Mouse (Mus musculus): Measurements from ENCODE around the gene Enoph1.

Gene Enoph1

GRCm38 (mm10) chr5:100040281-100040784, 548 bp downstream of the Enoph1 start:
- DNase-seq (ENCODE audit: low read depth) = no peak

- DNase-seq (ENCODE audit: low read depth) = no peak
These were observed 1.5 kb downstream of the Enoph1 start for GRCm38 (mm10) chr5:100041272-100041671.

- no peak for DNase-seq (ENCODE audit: low read depth)
These were observed 2.7 kb downstream of the Enoph1 start for GRCm38 (mm10) chr5:100042467-100042866.

- DNase-seq (ENCODE audit: low read depth) = no peak
These were observed 3.6 kb downstream of the Enoph1 start for GRCm38 (mm10) chr5:100043361-100043760.

- DNase-seq (ENCODE audit: low read depth) = no peak
These were observed 4.2 kb downstream of the Enoph1 start for GRCm38 (mm10) chr5:100044030-100044429.

- no peak for DNase-seq (ENCODE audit: low read depth)
These were observed 4.8 kb downstream of the Enoph1 start for GRCm38 (mm10) chr5:100044621-100045020.

- DNase-seq (ENCODE audit: low read depth) = no peak
These were observed 6.3 kb downstream of the Enoph1 start for GRCm38 (mm10) chr5:100046096-100046495.

GRCm38 (mm10) chr5:100047143-100047640, 7.4 kb downstream of the Enoph1 start:
- no peak for DNase-seq (ENCODE audit: low read depth)

- DNase-seq (ENCODE audit: low read depth) = no peak
These were observed 8.1 kb downstream of the Enoph1 start for GRCm38 (mm10) chr5:100047871-100048270.

GRCm38 (mm10) chr5:100049904-100050303, 10.1 kb downstream of the Enoph1 start:
- DNase-seq (ENCODE audit: low read depth) = no peak

GRCm38 (mm10) chr5:100052728-100053127, 12.9 kb downstream of the Enoph1 start:
- no peak for DNase-seq (ENCODE audit: low read depth)

- no peak for DNase-seq (ENCODE audit: low read depth)
These were observed 15.2 kb downstream of the Enoph1 start for GRCm38 (mm10) chr5:100054807-100055547.

GRCm38 (mm10) chr5:100055866-100056369, 16.1 kb downstream of the Enoph1 start:
- no peak for DNase-seq (ENCODE audit: low read depth)

- DNase-seq (ENCODE audit: low read depth) = no peak
These were observed 17.9 kb downstream of the Enoph1 start for GRCm38 (mm10) chr5:100057461-100058209.

- DNase-seq (ENCODE audit: low read depth) = no peak
These were observed 18.9 kb downstream of the Enoph1 start for GRCm38 (mm10) chr5:100058729-100059128.

GRCm38 (mm10) chr5:100059326-100059725, 19.5 kb downstream of the Enoph1 start:
- no peak for DNase-seq (ENCODE audit: low read depth)

- DNase-seq (ENCODE audit: low read depth) = no peak
These were observed 21.1 kb downstream of the Enoph1 start for GRCm38 (mm10) chr5:100060876-100061275.

GRCm38 (mm10) chr5:100067579-100067978, 27.8 kb downstream of the Enoph1 start:
- no peak for DNase-seq (ENCODE audit: low read depth)

GRCm38 (mm10) chr5:100069526-100069925, 29.7 kb downstream of the Enoph1 start:
- DNase-seq (ENCODE audit: low read depth) = no peak

- peak; percentile 67 for DNase-seq (ENCODE audit: low read depth)
These were observed 30.5 kb downstream of the Enoph1 start for GRCm38 (mm10) chr5:100070255-100070654.

GRCm38 (mm10) chr5:100071541-100071940, 31.8 kb downstream of the Enoph1 start:
- DNase-seq (ENCODE audit: low read depth) = no peak

GRCm38 (mm10) chr5:100072557-100072956, 32.8 kb downstream of the Enoph1 start:
- DNase-seq (ENCODE audit: low read depth) = no peak

- DNase-seq (ENCODE audit: low read depth) = no peak
These were observed 34.8 kb downstream of the Enoph1 start for GRCm38 (mm10) chr5:100074571-100074970.
